Mouse (Mus musculus): ENCODE measurements at regions not wholly inside any gene's neighbourhood (a gene's known extent, or its start where the extent isn't known, plus 50 kb on each side); places are given as distances from the start of the nearest gene placed in this dataset.

- H3K27me3 ChIP-seq (replicated peaks): no peaks in the 10 kb centered on the region
- H3K4me2 ChIP-seq (ENCODE audit: insufficient read depth, low read depth, poor library complexity, severe bottlenecking): no peak overlapping the region
- dilution Hi-C loops (cut with MboI; ENCODE audit: extremely low pct_ligation_motif_present, extremely low pct_unique_long_range_greater_than_20kb, low sequenced_read_pairs) (no loop called here), in situ Hi-C loops (cut with MboI; ENCODE audit: low pct_ligation_motif_present, low pct_unique_long_range_greater_than_20kb, low sequenced_read_pairs) (no loop called here)
- H3K9ac ChIP-seq (ENCODE audit: insufficient read depth, low read depth): no peak overlapping the region
- H3K9me3 ChIP-seq (replicated peaks; ENCODE audit: low read length): no peaks in the 10 kb centered on the region
- H3K79me2 ChIP-seq (replicated peaks; ENCODE audit: control insufficient read depth, extremely low read depth, insufficient read depth, poor library complexity, severe bottlenecking): no peaks in the 10 kb centered on the region
- H3K27ac ChIP-seq (ENCODE audit: insufficient read depth, low read depth): no peak overlapping the region
- no peaks in the 10 kb centered on the region for H3K36me3 ChIP-seq (replicated peaks in 1 of 2; ENCODE audit: control insufficient read depth in 1 of 2, insufficient read depth in 1 of 2, low read length in 1 of 2)
- TF ChIP-seq MEF2A (IDR thresholded peaks at IDR 0.05; ENCODE audit: borderline replicate concordance, low read depth, low read length) (no peak), NELFE (IDR thresholded peaks at IDR 0.05; ENCODE audit: low read depth, low read length) (no peak), SIN3A (IDR thresholded peaks at IDR 0.05; ENCODE audit: low read length) (no peak), USF2 (conservative IDR thresholded peaks at IDR 0.05; ENCODE audit: low read depth, low read length) (no peak), JUN (IDR thresholded peaks at IDR 0.05; ENCODE audit: insufficient read depth, low read depth, low read length) (no peak), MAFK (IDR thresholded peaks at IDR 0.05; ENCODE audit: insufficient replicate concordance, low read length) (no peak), RCOR1 (conservative IDR thresholded peaks at IDR 0.05; ENCODE audit: low read depth, low read length) (no peak), USF1 (IDR thresholded peaks at IDR 0.05; ENCODE audit: low read depth, low read length) (no peak)
- H3K4me3 ChIP-seq (replicated peaks in 1 of 3; ENCODE audit: low read depth in 2 of 3, low read length in 2 of 3, poor library complexity in 1 of 3): no peak overlapping the region
- DNase-seq (ENCODE audit: extremely low read depth): no peak
- no peaks in the 10 kb centered on the region for H3K4me1 ChIP-seq (ENCODE audit: control insufficient read depth in 1 of 2, insufficient read depth in 2 of 2)
Observed at GRCm38 (mm10) chr12:26799310-26799709, 330.3 kb downstream of the Cmpk2 start.

GRCm38 (mm10) chr12:26796367-26796766 lies 327.4 kb downstream of the Cmpk2 start:
- Histone ChIP-seq H3K4me1 (ENCODE audit: control insufficient read depth in 1 of 2, insufficient read depth in 2 of 2) (no peaks in the 10 kb centered on the region), H3K4me2 (ENCODE audit: insufficient read depth, low read depth, poor library complexity, severe bottlenecking) (no peak overlapping the region), H3K9ac (ENCODE audit: insufficient read depth, low read depth) (no peak overlapping the region), H3K4me3 (replicated peaks in 1 of 3; ENCODE audit: low read depth in 2 of 3, low read length in 2 of 3, poor library complexity in 1 of 3) (no peak overlapping the region), H3K27me3 (replicated peaks) (no peaks in the 10 kb centered on the region), H3K27ac (ENCODE audit: insufficient read depth, low read depth) (no peak overlapping the region), H3K79me2 (replicated peaks; ENCODE audit: control insufficient read depth, extremely low read depth, insufficient read depth, poor library complexity, severe bottlenecking) (no peaks in the 10 kb centered on the region), H3K36me3 (replicated peaks in 1 of 2; ENCODE audit: control insufficient read depth in 1 of 2, insufficient read depth in 1 of 2, low read length in 1 of 2) (no peaks in the 10 kb centered on the region), H3K9me3 (replicated peaks; ENCODE audit: low read length) (no peaks in the 10 kb centered on the region)
- dilution Hi-C loops (cut with MboI; ENCODE audit: extremely low pct_ligation_motif_present, extremely low pct_unique_long_range_greater_than_20kb, low sequenced_read_pairs) (no loop called here), in situ Hi-C loops (cut with MboI; ENCODE audit: low pct_ligation_motif_present, low pct_unique_long_range_greater_than_20kb, low sequenced_read_pairs) (no loop called here)
- DNase-seq (ENCODE audit: extremely low read depth): no peak
- TF ChIP-seq USF2 (conservative IDR thresholded peaks at IDR 0.05; ENCODE audit: low read depth, low read length) (no peak), RAD21 (IDR thresholded peaks at IDR 0.05; ENCODE audit: low read depth, low read length) (no peak), BHLHE40 (IDR thresholded peaks at IDR 0.05; ENCODE audit: low read depth, low read length) (no peak), ZC3H11A (IDR thresholded peaks at IDR 0.05; ENCODE audit: low read depth, low read length) (no peak), MAX (IDR thresholded peaks at IDR 0.05; ENCODE audit: low read length) (no peak), RCOR1 (conservative IDR thresholded peaks at IDR 0.05; ENCODE audit: low read depth, low read length) (no peak), POLR2A (IDR thresholded peaks at IDR 0.05; ENCODE audit: low read depth, low read length) (no peak), IRF4 (IDR thresholded peaks at IDR 0.05; ENCODE audit: low read depth, low read length) (no peak), NRF1 (IDR thresholded peaks at IDR 0.05; ENCODE audit: low read depth, low read length) (no peak), CHD1 (IDR thresholded peaks at IDR 0.05; ENCODE audit: low read depth, low read length) (no peak), TCF12 (IDR thresholded peaks at IDR 0.05; ENCODE audit: low read depth, low read length) (no peak), ZKSCAN1 (IDR thresholded peaks at IDR 0.05; ENCODE audit: borderline replicate concordance, low read depth, low read length) (no peak)
